Mouse (Mus musculus): Measurements from ENCODE around the gene Mgarp.

DNA sequence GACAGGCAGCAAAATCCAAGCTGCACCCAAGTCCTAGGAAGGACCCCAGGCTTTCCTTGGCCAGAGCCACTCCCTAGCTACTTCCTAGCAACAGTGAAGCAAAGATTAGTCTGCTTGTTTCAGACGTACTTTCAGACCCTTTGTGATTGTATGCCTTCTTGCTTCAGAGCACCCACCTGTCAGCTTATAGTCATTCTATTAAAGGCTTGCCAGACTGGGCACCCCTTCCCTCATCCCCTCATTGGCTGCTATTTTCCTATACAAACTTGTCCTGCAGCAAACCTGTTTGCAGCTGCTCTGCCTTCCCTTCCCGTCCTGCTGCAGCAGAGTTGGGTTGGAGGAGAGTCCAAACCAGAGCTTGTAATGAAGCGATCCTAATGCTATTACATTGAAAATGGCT is 2.1 kb upstream of the Mgarp start:
- no peak for TF ChIP-seq POLR2A (IDR thresholded peaks at IDR 0.05; ENCODE audit: extremely low read depth, insufficient read depth, low read length)
- TF ChIP-seq CTCF (IDR thresholded peaks at IDR 0.05; ENCODE audit: extremely low read depth, insufficient read depth, low read length), result no peak
